Mouse (Mus musculus) CH12.LX (cell line): ENCODE measurements around the gene Ankdd1b. TPM values are rescaled to one million over a fixed set of nuclear protein-coding genes. Genes with fewer than 3 reads are reported as not detected.

Source experiments
- DNase-seq: peaks from one replicate; pipeline ENCODE4 v3.0.0-alpha.2; 2013; ENCODE audit errors: extremely low read depth
- H3K27ac ChIP-seq: 2 replicates; pipeline ENCODE4 v1.5.1; 2012; ENCODE audit warnings: low read depth, mild to moderate bottlenecking, control low read depth, moderate library complexity; ENCODE audit not compliant: insufficient read depth
- H3K27me3 ChIP-seq: replicated peaks from 2 replicates; pipeline ENCODE3; 2012; ENCODE audit warnings: inconsistent platforms
- H3K36me3 ChIP-seq, 2 experiments: replicated peaks in 1 of 2; 2 replicates each; pipeline versions ENCODE3 to v1.6.1; 2012; ENCODE audit warnings: inconsistent platforms in 1 of 2, low read length in 1 of 2, mild to moderate bottlenecking in 1 of 2, mixed read lengths in 1 of 2, moderate library complexity in 1 of 2; ENCODE audit not compliant: control insufficient read depth in 1 of 2, insufficient read depth in 1 of 2
- H3K4me1 ChIP-seq, 2 experiments: 2 replicates each; pipeline ENCODE4 v1.6.1; 2012; ENCODE audit warnings: inconsistent platforms in 1 of 2, moderate library complexity in 1 of 2; ENCODE audit not compliant: insufficient read depth in 2 of 2, control insufficient read depth in 1 of 2
- H3K4me2 ChIP-seq: 2 replicates; pipeline ENCODE4 v1.6.1; 2012; ENCODE audit warnings: low read depth, mild to moderate bottlenecking, control low read depth; ENCODE audit not compliant: poor library complexity, insufficient read depth, severe bottlenecking
- H3K4me3 ChIP-seq, 3 experiments: fragments of 150-350 bp in 1 of 3; sonication (generic) in 1 of 3; replicated peaks in 1 of 3; 2 replicates each; pipeline versions ENCODE3 to v1.5.1; 2011 to 2012; ENCODE audit warnings: low read depth in 2 of 3, low read length in 2 of 3, mild to moderate bottlenecking in 2 of 3, moderate library complexity in 2 of 3, control low read depth in 1 of 3, improper control_type of control experiment in 1 of 3, inconsistent platforms in 1 of 3, mixed read lengths in 1 of 3; ENCODE audit not compliant: poor library complexity in 1 of 3
- H3K79me2 ChIP-seq: replicated peaks from 2 replicates; pipeline ENCODE4 v1.6.1; 2012; ENCODE audit warnings: mild to moderate bottlenecking, moderate library complexity; ENCODE audit not compliant: control insufficient read depth, poor library complexity, insufficient read depth, severe bottlenecking; ENCODE audit errors: extremely low read depth
- H3K9ac ChIP-seq: 2 replicates; pipeline ENCODE4 v1.6.1; 2012; ENCODE audit warnings: low read depth, mild to moderate bottlenecking, control low read depth, moderate library complexity; ENCODE audit not compliant: insufficient read depth
- H3K9me3 ChIP-seq: replicated peaks from 2 replicates; pipeline ENCODE3; 2012; ENCODE audit warnings: low read length, inconsistent platforms, mixed read lengths
- E2F4 ChIP-seq: IDR thresholded peaks from 2 replicates; pipeline ENCODE4 v1.6.1; 2011; ENCODE audit warnings: low read depth, low read length, improper control_type of control experiment; ENCODE audit not compliant: insufficient replicate concordance
- GABPA ChIP-seq: IDR thresholded peaks from 2 replicates; pipeline ENCODE4 v1.6.1; 2012; ENCODE audit warnings: low read depth, low read length, improper control_type of control experiment, inconsistent platforms; ENCODE audit not compliant: insufficient replicate concordance
- HCFC1 ChIP-seq: IDR thresholded peaks from 2 replicates; pipeline ENCODE4 v1.6.1; 2012; ENCODE audit warnings: low read depth, mild to moderate bottlenecking, inconsistent platforms, low read length, improper control_type of control experiment
- IRF4 ChIP-seq: IDR thresholded peaks from 2 replicates; pipeline ENCODE4 v1.6.1; 2014; ENCODE audit warnings: low read depth, mild to moderate bottlenecking, inconsistent platforms, low read length, improper control_type of control experiment
- JUN ChIP-seq: IDR thresholded peaks from 2 replicates; pipeline ENCODE4 v1.6.1; 2011; ENCODE audit warnings: low read depth, mild to moderate bottlenecking, low read length, improper control_type of control experiment, moderate library complexity; ENCODE audit not compliant: insufficient read depth
- JUND ChIP-seq: conservative IDR thresholded peaks from 2 replicates; pipeline ENCODE4 v1.6.1; 2011; ENCODE audit warnings: low read depth, low read length, improper control_type of control experiment
- KAT2A ChIP-seq: IDR thresholded peaks from 2 replicates; pipeline ENCODE4 v1.6.1; 2012; ENCODE audit warnings: low read length, improper control_type of control experiment, inconsistent platforms; ENCODE audit not compliant: insufficient replicate concordance
- MEF2A ChIP-seq: IDR thresholded peaks from 2 replicates; pipeline ENCODE4 v1.6.1; 2014; ENCODE audit warnings: low read depth, mild to moderate bottlenecking, inconsistent platforms, low read length, improper control_type of control experiment, borderline replicate concordance
- MXI1 ChIP-seq: IDR thresholded peaks from 2 replicates; pipeline ENCODE4 v1.6.1; 2011; ENCODE audit warnings: mild to moderate bottlenecking, low read depth, low read length, improper control_type of control experiment
- MYC ChIP-seq: IDR thresholded peaks from 2 replicates; pipeline ENCODE4 v1.6.1; 2011; ENCODE audit warnings: low read depth, mild to moderate bottlenecking, improper control_type of control experiment, low read length
- PAX5 ChIP-seq: IDR thresholded peaks from 2 replicates; pipeline ENCODE4 v1.6.1; 2012; ENCODE audit warnings: low read length, inconsistent platforms, mixed read lengths
- POLR2A ChIP-seq: IDR thresholded peaks from 2 replicates; pipeline ENCODE4 v1.6.1; 2011; ENCODE audit warnings: low read depth, mild to moderate bottlenecking, improper control_type of control experiment, low read length
- RAD21 ChIP-seq: IDR thresholded peaks from 2 replicates; pipeline ENCODE4 v1.6.1; 2011; ENCODE audit warnings: low read depth, mild to moderate bottlenecking, low read length, improper control_type of control experiment, moderate library complexity
- RCOR1 ChIP-seq: conservative IDR thresholded peaks from 2 replicates; pipeline ENCODE4 v1.6.1; 2012; ENCODE audit warnings: low read depth, mild to moderate bottlenecking, inconsistent platforms, low read length, improper control_type of control experiment
- TCF12 ChIP-seq: IDR thresholded peaks from 2 replicates; pipeline ENCODE4 v1.6.1; 2014; ENCODE audit warnings: low read depth, mild to moderate bottlenecking, inconsistent platforms, low read length, improper control_type of control experiment
- UBTF ChIP-seq: IDR thresholded peaks from 2 replicates; pipeline ENCODE4 v1.6.1; 2012; ENCODE audit warnings: low read depth, mild to moderate bottlenecking, inconsistent platforms, low read length, improper control_type of control experiment, moderate library complexity
- USF1 ChIP-seq: IDR thresholded peaks from 2 replicates; pipeline ENCODE4 v1.6.1; 2014; ENCODE audit warnings: low read depth, mild to moderate bottlenecking, inconsistent platforms, low read length, improper control_type of control experiment
- USF2 ChIP-seq: conservative IDR thresholded peaks from 2 replicates; pipeline ENCODE4 v1.6.1; 2011; ENCODE audit warnings: low read depth, low read length, improper control_type of control experiment
- dilution Hi-C: fragments of 300-500 bp; cut with MboI; formaldehyde crosslinking; loops from 2 replicates; pipeline ENCODE4 v1.14.3; 2020; ENCODE audit warnings: low sequenced_read_pairs; ENCODE audit not compliant: extremely low pct_unique_long_range_greater_than_20kb, extremely low pct_ligation_motif_present
- in situ Hi-C: fragments of 300-500 bp; cut with MboI; formaldehyde crosslinking; loops from 3 replicates; pipeline ENCODE4 v1.14.3; 2019; ENCODE audit warnings: low sequenced_read_pairs, low pct_ligation_motif_present, low pct_unique_long_range_greater_than_20kb, mixed read lengths
- polyA plus RNA-seq: library from polyadenylated mRNA; unstranded; fragments of >175 nt; gene quantifications from 2 replicates; pipeline ENCODE4 v1.2.1, GENCODE M21; 2012; ENCODE audit warnings: low read depth; ENCODE audit not compliant: insufficient read length
- total RNA-seq, 2 experiments: library from RNA; depleted of rRNA; stranded (reverse); fragments of 300-350 nt in 1 of 2; fragments of >200 nt in 1 of 2; gene quantifications; 2 replicates each; pipeline ENCODE4 v1.2.3; 2012 to 2014

Gene Ankdd1b
- total and polyA plus RNA-seq, 3 experiments = 0.08 TPM; not detected in 2

GRCm38 (mm10) chr13:96507541-96507940 is 36.5 kb upstream of the Ankdd1b start:
- Histone ChIP-seq H3K4me2 (no peak overlapping the region), H3K79me2 (no peaks in the 10 kb centered on the region), H3K4me3 (no peak overlapping the region), H3K27ac (no peak overlapping the region), H3K36me3 (peaks cover 20 to 54% of the 10 kb centered on the region in 2 experiments), H3K9ac (no peak overlapping the region), H3K27me3 (no peaks in the 10 kb centered on the region), H3K9me3 (no peaks in the 10 kb centered on the region), H3K4me1 (peaks cover 7 to 31% of the 10 kb centered on the region in 2 experiments)
- no peak for DNase-seq
- TF ChIP-seq MYC = no peak
- dilution Hi-C loops (no loop called here), in situ Hi-C loops (no loop called here)

- H3K4me1 ChIP-seq = peaks cover 5 to 22% of the 10 kb centered on the region in 2 experiments
- in situ Hi-C loops (no loop called here), dilution Hi-C loops (no loop called here)
- TF ChIP-seq E2F4 (no peak), TCF12 (no peak), KAT2A (no peak)
- no peak overlapping the region for H3K9ac ChIP-seq
- no peak overlapping the region for H3K4me2 ChIP-seq
- DNase-seq = no peak
- H3K27me3 ChIP-seq = no peaks in the 10 kb centered on the region
- H3K9me3 ChIP-seq = no peaks in the 10 kb centered on the region
- no peak overlapping the region for H3K27ac ChIP-seq
- H3K79me2 ChIP-seq = no peaks in the 10 kb centered on the region
- no peak overlapping the region for H3K4me3 ChIP-seq
- H3K36me3 ChIP-seq = peaks cover 18 to 55% of the 10 kb centered on the region in 2 experiments
Observed at GRCm38 (mm10) chr13:96506313-96506712, 35.3 kb upstream of the Ankdd1b start.

GRCm38 (mm10) chr13:96505661-96506060 is 34.7 kb upstream of the Ankdd1b start:
- DNase-seq = no peak
- H3K9ac ChIP-seq = no peak overlapping the region
- no peaks in the 10 kb centered on the region for H3K27me3 ChIP-seq
- H3K9me3 ChIP-seq = no peaks in the 10 kb centered on the region
- no peak overlapping the region for H3K4me2 ChIP-seq
- in situ Hi-C loops = no loop called here
- no peak for TF ChIP-seq JUN
- TF ChIP-seq MYC = no peak
- TF ChIP-seq POLR2A = no peak
- TF ChIP-seq HCFC1 = no peak
- no peak for TF ChIP-seq MEF2A
- TF ChIP-seq KAT2A = no peak
- no peak for TF ChIP-seq UBTF
- no peak for TF ChIP-seq RAD21
- TF ChIP-seq PAX5 = no peak
- TF ChIP-seq RCOR1 = no peak
- TF ChIP-seq IRF4 = no peak
- no peak for TF ChIP-seq MXI1
- TF ChIP-seq USF2 = no peak
- no peak for TF ChIP-seq GABPA
- no peak for TF ChIP-seq TCF12
- TF ChIP-seq USF1 = no peak
- TF ChIP-seq JUND = no peak
- H3K27ac ChIP-seq = no peak overlapping the region
- peaks cover 5 to 16% of the 10 kb centered on the region in 2 experiments for H3K4me1 ChIP-seq
- H3K4me3 ChIP-seq = no peak overlapping the region
- dilution Hi-C loops = no loop called here
- H3K79me2 ChIP-seq = no peaks in the 10 kb centered on the region
- peaks cover 21 to 59% of the 10 kb centered on the region in 2 experiments for H3K36me3 ChIP-seq
